8 mouse cellular contexts compared by ENCODE assay signal in genomic region chr19:10034785-10035447, GRCm38 (mm10). TPM values are rescaled to one million over a fixed set of nuclear protein-coding genes. Genes with fewer than 3 reads are reported as not detected.
A peak's percentile ranks its signal among the peaks of the same experiment; 100 is the strongest.
DNase-seq lines count a peak whose midpoint lies in the region; ATAC-seq and TF ChIP-seq lines count a peak whose summit lies in the region.

No protein-coding gene starts in this region.

- H3K4me2 ChIP-seq in kidney, embryonic 15.5 days: no peak overlapping the region

- H3K9ac ChIP-seq in heart, adult 2 months (ENCODE audit: low read depth, low read length): no peak overlapping the region
- H3K9ac ChIP-seq in kidney, embryonic 15.5 days: no peak overlapping the region
- no peak overlapping the region for H3K9ac ChIP-seq in liver, adult 2 months (ENCODE audit: low read depth, low read length)

- intact Hi-C loops in heart, adult 2 months (cut with DNase I): loop anchor here (2.0 kb wide), 1 partner anchor 164 kb away; no protein-coding TSS in a partner anchor

- DNase-seq in 416B (ENCODE audit: low read depth): peak; percentile 84
- DNase-seq in adrenal gland, postnatal 10 days: peak; percentile 93
- DNase-seq in embryo, embryonic 9.5 days (ENCODE audit: extremely low spot score): peak; percentile 80
- DNase-seq in heart, adult 2 months: peak; percentile 77 to 86
- DNase-seq in liver, adult 2 months (ENCODE audit: extremely low read depth, low read depth, low spot score): no peak
- DNase-seq in splenic B cell, adult 2 months (ENCODE audit: low read depth, low spot score): peak; percentile 89

- peak; percentile 68 for ATAC-seq in kidney, embryonic 15.5 days (replicated peaks; ENCODE audit: low FRiP score)
- ATAC-seq in monocyte, adult 5-6 weeks (replicated peaks; ENCODE audit: insufficient number of reproducible peaks, low FRiP score, low TSS enrichment, poor library complexity, severe bottlenecking): peak; percentile 58

- H3K36me3 ChIP-seq in heart, adult 2 months (ENCODE audit: control insufficient read depth, insufficient read depth, low read length): no peaks in the 10 kb centered on the region
- peaks cover 8% of the 10 kb centered on the region; the same call in 1 of the 2 replicates for H3K36me3 ChIP-seq in kidney, embryonic 15.5 days
- H3K36me3 ChIP-seq in liver, adult 2 months (ENCODE audit: control insufficient read depth, insufficient read depth, low read length): no peaks in the 10 kb centered on the region
- no peaks in the 10 kb centered on the region for H3K36me3 ChIP-seq in splenic B cell, adult 2 months (ENCODE audit: control insufficient read depth, insufficient read depth, low read length, poor library complexity, severe bottlenecking)

- 0 out of 2 replicates have a peak, but pooled peaks have one; percentile 58 for TF ChIP-seq EP300 in heart, adult 2 months (IDR thresholded peaks at IDR 0.05; ENCODE audit: insufficient read depth, low read depth, low read length)

- no peaks in the 10 kb centered on the region for H3K27me3 ChIP-seq in heart, adult 2 months (ENCODE audit: control insufficient read depth, insufficient read depth, low read length)
- no peaks in the 10 kb centered on the region for H3K27me3 ChIP-seq in kidney, embryonic 15.5 days
- no peaks in the 10 kb centered on the region for H3K27me3 ChIP-seq in liver, adult 2 months (ENCODE audit: control insufficient read depth, insufficient read depth, low read length)
- no peaks in the 10 kb centered on the region for H3K27me3 ChIP-seq in splenic B cell, adult 2 months (ENCODE audit: control insufficient read depth, insufficient read depth, low read length, poor library complexity, severe bottlenecking)

- peak; percentile 97 for TF ChIP-seq CTCF in heart, adult 2 months (IDR thresholded peaks at IDR 0.05)
- TF ChIP-seq CTCF in liver, adult 2 months (IDR thresholded peaks at IDR 0.05; ENCODE audit: low read depth, low read length): peak; percentile 91

- no peaks in the 10 kb centered on the region for H3K79me2 ChIP-seq in heart, adult 2 months (replicated peaks; ENCODE audit: control insufficient read depth, insufficient read depth, low read length)
- no peaks in the 10 kb centered on the region for H3K79me2 ChIP-seq in liver, adult 2 months (ENCODE audit: control insufficient read depth, insufficient read depth, low read length)

- H3K9me3 ChIP-seq in kidney, embryonic 15.5 days (replicated peaks): no peaks in the 10 kb centered on the region

- no peak overlapping the region for H3K27ac ChIP-seq in heart, adult 2 months
- H3K27ac ChIP-seq in kidney, embryonic 15.5 days: no peak overlapping the region
- H3K27ac ChIP-seq in liver, adult 2 months (replicated peaks; ENCODE audit: insufficient read depth, low read depth, low read length): no peak overlapping the region

- no peak for TF ChIP-seq POLR2A in heart, adult 2 months (IDR thresholded peaks at IDR 0.05; ENCODE audit: insufficient read depth, low read depth, low read length)
- no peak for TF ChIP-seq POLR2A in liver, adult 2 months (IDR thresholded peaks at IDR 0.05; ENCODE audit: extremely low read depth, insufficient read depth, low read length)

- WGBS in heart, adult 2 months: 50% methylated on average over 8 of the region's 8 CpGs
- 61% methylated on average over 8 of the region's 8 CpGs for WGBS in kidney, embryonic 15.5 days
- 76% methylated on average over 8 of the region's 8 CpGs for WGBS in liver, adult 2 months

- no peak overlapping the region for H3K4me3 ChIP-seq in heart, adult 2 months
- H3K4me3 ChIP-seq in kidney, embryonic 15.5 days (replicated peaks): no peak overlapping the region
- no peak overlapping the region for H3K4me3 ChIP-seq in liver, adult 2 months (ENCODE audit: insufficient read depth, low read depth, low read length)

- H3K4me1 ChIP-seq in heart, adult 2 months (ENCODE audit: control insufficient read depth, insufficient read depth, low read length): no peaks in the 10 kb centered on the region; the same call in 1 of the 2 replicates
- peaks cover 29% of the 10 kb centered on the region for H3K4me1 ChIP-seq in kidney, embryonic 15.5 days
- peaks cover 7% of the 10 kb centered on the region for H3K4me1 ChIP-seq in liver, adult 2 months (ENCODE audit: control insufficient read depth, insufficient read depth, low read length)

RNA-seq across cellular contexts. Expression of gene Fads3, which starts 6.5 kb away (rescaled TPM):
- total RNA-seq in adrenal gland, postnatal 10 days (2021): 10 to 100 TPM; 11.1 to 14.7 TPM
- total RNA-seq in heart, adult 2 months (2021): 10 to 100 TPM; 29.7 to 33.7 TPM
- 104 and 135 TPM in 2 replicates for polyA plus RNA-seq in heart, adult 2 months (2012; rRNA removed)
- 21.5 and 22.3 TPM in 2 replicates for polyA plus RNA-seq in kidney, embryonic 15.5 days (2015; fragmentation: Nextera tagmentation; extraction: Ambion mirVana)
- 1.4 and 2.8 TPM in 2 replicates for total RNA-seq in liver, adult 2 months (2014; rRNA removed)
- polyA plus RNA-seq in liver, adult 2 months (2012; rRNA removed): 4.8 TPM in 2 replicates
- total RNA-seq in monocyte, adult 5-6 weeks (2017): 1.1 TPM in 1 of 3 replicates, not detected in the others

RNA-seq across cellular contexts. Expression of gene Rab3il1, which starts 33.4 kb away (rescaled TPM):
- 10 to 100 TPM in 1 of 2 experiments, 1 to 10 TPM in 1; 10.0 to 15.0 TPM for total RNA-seq in adrenal gland, postnatal 10 days (2021)
- total RNA-seq in heart, adult 2 months (2021): 1 to 10 TPM; 5.9 to 6.5 TPM
- polyA plus RNA-seq in heart, adult 2 months (2012; rRNA removed): 11.1 and 14.2 TPM in 2 replicates
- polyA plus RNA-seq in kidney, embryonic 15.5 days (2015; fragmentation: Nextera tagmentation; extraction: Ambion mirVana): 28.0 and 34.3 TPM in 2 replicates
- total RNA-seq in liver, adult 2 months (2014; rRNA removed): 3.1 and 4.0 TPM in 2 replicates
- polyA plus RNA-seq in liver, adult 2 months (2012; rRNA removed): 3.1 and 3.8 TPM in 2 replicates
- 0.39 to 3.0 TPM in 2 of 3 replicates, not detected in the other for total RNA-seq in monocyte, adult 5-6 weeks (2017)

RNA-seq across cellular contexts. Expression of gene Best1, which starts 33.5 kb away (rescaled TPM):
- under 1 TPM; 0.39 to 0.45 TPM for total RNA-seq in adrenal gland, postnatal 10 days (2021)
- under 1 TPM; 0.10 to 0.11 TPM for total RNA-seq in heart, adult 2 months (2021)
- 0.45 and 0.47 TPM in 2 replicates for polyA plus RNA-seq in heart, adult 2 months (2012; rRNA removed)
- 1.4 and 1.7 TPM in 2 replicates for polyA plus RNA-seq in kidney, embryonic 15.5 days (2015; fragmentation: Nextera tagmentation; extraction: Ambion mirVana)
- not detected in 2 replicates for total RNA-seq in liver, adult 2 months (2014; rRNA removed)
- 0.05 TPM in 1 of 2 replicates, not detected in the other for polyA plus RNA-seq in liver, adult 2 months (2012; rRNA removed)
- 0.21 TPM in 1 of 3 replicates, not detected in the others for total RNA-seq in monocyte, adult 5-6 weeks (2017)

RNA-seq across cellular contexts. Expression of gene Fth1, which starts 54.5 kb away (rescaled TPM):
- 1,000 to 10,000 TPM; 2,032 to 2,040 TPM for total RNA-seq in adrenal gland, postnatal 10 days (2021)
- 1,000 to 10,000 TPM; 2,956 to 3,430 TPM for total RNA-seq in heart, adult 2 months (2021)
- 2,611 and 2,797 TPM in 2 replicates for polyA plus RNA-seq in heart, adult 2 months (2012; rRNA removed)
- polyA plus RNA-seq in kidney, embryonic 15.5 days (2015; fragmentation: Nextera tagmentation; extraction: Ambion mirVana): 1,594 and 1,598 TPM in 2 replicates
- 1,154 and 1,241 TPM in 2 replicates for total RNA-seq in liver, adult 2 months (2014; rRNA removed)
- 7,340 and 8,771 TPM in 2 replicates for polyA plus RNA-seq in liver, adult 2 months (2012; rRNA removed)
- 676 to 886 TPM (median 682 TPM) in 3 replicates for total RNA-seq in monocyte, adult 5-6 weeks (2017)
